Mouse (Mus musculus): Measurements from ENCODE around the gene Pogk.
A peak's percentile ranks its signal among the peaks of the same experiment; 100 is the strongest.

Pogk gene

DNA sequence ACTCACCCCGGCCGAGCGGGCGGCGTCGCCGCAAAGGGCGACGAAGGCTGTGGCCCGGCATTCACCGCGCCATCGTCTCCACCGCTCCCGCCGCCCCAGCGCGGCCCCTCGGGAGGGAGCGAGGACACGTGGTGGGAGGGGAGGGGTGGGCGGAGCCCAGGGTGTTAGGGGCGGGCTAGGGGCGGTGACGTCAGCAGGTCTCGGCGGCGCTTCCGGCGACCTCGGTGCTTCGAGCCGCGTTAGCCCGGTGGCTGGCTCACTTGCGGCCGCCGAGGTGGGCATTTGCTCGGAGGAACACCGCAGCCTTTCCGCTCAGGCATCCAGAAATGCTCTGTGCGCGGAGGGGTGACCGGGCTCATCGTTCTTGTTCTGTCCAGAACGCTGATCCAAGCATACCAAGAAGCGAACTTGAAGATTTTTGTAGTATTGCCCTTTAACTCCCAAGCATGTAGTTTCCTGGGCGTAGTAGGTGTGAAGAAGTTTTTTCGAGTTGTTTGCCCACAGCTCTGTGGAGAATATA lies at the start of gene Pogk:
Pogk (minus strand) TSS at position 163 of the 520 bp plus-strand sequence.
- DNase-seq (ENCODE audit: low spot score in 2 of 2), result peak; percentile 53 to 80

DNA sequence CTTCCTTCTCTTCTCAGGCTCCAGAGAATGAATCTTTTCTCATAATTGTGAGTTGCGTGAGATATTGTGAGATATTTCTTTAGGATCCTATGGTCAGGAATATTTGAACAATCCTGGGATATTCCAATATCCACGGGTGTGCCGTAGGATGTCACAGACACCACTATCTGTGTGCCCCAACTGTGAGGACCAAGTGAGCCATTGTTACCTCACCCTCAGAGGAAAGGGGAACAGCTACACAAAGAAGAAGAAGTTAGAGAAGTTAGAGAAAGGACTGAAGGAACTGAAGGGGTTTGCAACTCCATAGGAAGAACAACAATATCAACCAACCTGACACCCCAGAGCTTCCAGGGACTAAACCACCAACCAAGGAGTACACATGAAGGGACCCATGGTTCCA lies 32.3 kb upstream of the Pogk start:
- no peak for DNase-seq (ENCODE audit: low spot score in 2 of 2)

DNA sequence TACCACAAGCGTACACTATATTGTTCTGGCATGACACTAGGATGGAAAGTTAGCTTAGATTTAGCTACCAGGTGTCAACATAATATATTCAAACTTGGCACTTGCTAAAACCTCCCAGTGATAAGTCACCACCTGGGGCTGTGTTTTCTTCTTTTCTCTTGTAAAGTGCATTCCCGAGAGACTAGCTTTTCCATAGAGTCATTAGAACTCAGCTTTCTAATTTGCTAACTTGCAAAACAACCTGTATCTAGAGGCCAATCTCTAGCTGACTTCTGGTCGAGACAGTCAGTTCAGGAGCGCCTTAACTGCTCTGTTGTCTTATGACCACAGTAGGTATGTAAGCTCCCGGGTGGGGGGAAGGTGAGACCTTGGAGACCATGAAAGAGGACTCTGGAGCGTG lies 29.8 kb upstream of the Pogk start:
- DNase-seq (ENCODE audit: low spot score in 2 of 2), result no peak

DNA sequence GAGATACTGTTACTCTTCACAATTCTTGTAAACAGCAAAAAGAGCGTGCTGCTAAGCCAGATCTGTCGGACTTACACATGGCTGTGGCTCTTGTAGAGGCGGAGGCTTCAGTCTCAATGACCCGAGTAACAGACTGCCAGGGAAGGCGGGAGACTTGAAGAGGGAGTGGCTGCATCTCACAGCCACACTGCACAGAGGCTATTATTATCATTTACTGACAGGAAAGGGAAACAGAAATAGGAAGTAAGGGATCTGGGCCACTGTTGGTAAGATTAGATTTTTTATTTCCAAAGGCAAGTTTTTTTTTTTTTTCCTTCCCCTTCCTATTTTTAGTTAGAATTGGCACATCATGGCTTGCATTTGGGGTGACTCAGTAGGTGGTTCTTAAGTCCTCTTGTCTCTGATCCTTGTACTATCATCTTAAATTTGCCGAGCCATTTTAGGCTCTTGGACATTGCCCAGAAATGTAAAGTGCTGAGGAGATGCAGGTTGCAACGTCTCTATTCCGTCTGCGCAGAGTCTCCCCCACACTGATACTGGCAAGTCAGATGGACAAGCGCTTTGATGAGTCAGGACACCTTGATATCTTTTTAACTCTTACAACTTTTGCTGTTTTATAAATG lies 20.3 kb upstream of the Pogk start:
- DNase-seq (ENCODE audit: low spot score in 2 of 2), result no peak

DNA sequence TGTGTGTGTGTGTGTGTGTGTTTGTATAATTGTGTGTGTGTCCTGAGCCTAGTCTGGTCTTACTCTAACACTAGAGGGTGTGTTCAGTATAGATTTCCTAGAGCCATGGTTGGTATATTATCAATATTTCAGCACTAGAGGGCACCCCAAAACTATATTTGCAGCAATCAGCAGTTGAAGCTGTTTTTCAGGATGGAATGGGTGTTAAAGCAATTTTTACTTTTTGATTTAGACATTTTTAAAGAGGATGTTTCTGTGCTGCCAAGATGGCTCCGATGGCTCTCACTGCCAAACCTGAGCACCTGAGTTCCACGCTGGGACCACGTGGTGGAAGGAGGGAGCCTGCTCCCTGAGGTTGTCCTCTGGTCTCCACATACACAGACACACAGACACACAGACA lies 19.4 kb upstream of the Pogk start:
- DNase-seq (ENCODE audit: low spot score in 2 of 2), result no peak

DNA sequence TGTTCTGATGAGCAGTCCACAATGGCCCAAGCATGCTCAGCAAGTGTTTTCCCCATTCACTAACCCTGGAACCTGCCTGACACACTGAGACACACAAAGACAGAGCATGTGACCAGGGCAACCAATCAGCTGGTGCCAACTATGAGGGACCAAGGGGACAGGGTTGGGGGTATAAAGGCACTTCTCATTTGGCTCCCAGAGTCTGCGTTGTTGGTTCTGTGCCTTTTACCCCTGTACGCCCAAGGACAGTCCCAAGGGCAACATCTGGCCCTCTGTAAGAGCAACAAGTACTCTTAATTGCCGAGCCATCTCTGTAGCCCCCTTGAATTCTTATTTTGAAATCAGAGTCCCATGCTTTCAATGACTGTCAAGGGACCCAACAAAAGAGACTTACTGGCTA lies 2.6 kb upstream of the Pogk start:
- no peak for DNase-seq (ENCODE audit: low spot score in 2 of 2)

DNA sequence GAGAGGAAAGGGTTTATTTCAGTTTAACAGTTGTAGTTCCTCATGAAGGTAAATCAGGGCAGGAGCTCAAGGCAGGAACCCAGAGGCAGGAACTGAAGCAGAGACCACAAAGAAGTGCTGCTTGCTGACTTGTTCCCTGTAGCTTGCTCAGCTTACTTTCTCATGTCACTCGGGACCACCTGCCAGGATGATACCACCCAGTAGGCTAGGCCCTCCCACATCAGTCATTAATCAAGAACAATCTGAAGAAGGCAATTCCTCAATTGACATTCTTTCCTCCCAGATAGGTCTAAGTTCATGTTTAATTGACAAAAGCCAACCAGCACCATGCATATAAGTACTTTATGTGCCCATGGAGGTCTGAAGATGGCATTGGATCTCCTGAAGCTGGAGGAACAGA lies 1.9 kb upstream of the Pogk start:
- no peak for DNase-seq (ENCODE audit: low spot score in 2 of 2)

DNA sequence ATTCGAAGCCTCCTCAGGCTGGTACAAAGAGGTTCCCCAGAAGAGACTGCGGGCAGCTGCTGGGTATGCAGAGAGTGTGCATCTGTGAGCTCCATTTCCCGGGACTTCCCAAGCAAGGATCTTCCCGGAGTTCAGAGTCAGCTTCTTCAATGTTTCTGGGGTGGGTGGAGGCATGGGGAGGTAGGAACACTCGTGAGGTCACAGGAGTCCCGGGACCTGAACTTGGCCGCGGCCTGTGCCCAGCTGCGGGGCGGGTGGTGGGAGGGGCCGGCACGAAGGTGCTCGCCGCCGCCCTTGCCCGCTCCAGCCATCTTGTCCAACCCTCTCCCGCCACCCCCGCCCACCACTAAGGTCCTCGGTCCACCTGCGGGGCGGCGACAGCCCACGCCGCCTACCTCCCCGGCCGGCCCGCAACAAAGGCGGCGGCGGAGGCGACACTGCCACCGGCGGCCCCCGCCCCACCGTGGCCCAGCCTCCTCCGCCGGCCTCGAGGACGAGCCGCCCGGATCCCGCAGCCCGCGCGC lies 424 bp downstream of the Pogk start:
- DNase-seq (ENCODE audit: low spot score in 2 of 2), result peak in 1 of 2 experiments; percentile 38

DNA sequence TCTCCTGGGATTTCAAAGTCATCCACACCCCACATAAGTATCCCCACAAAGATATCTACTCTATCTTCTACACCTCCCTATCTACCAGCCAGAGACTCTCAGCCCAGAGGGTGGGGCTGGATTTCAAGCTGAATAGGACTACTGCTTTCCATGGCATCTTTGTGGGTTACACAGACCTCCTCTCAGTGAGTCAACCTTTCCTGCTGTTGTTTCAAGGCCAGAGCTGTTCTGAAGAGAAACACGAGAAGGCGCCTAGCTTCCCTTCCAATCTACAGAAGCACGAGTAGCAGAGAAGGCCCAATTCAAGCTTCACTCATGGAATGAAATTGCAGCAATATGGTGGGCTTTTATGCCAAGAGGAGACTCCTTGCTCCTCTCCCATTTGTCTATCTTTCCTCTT lies 5.8 kb downstream of the Pogk start:
- DNase-seq (ENCODE audit: low spot score in 2 of 2), result no peak

DNA sequence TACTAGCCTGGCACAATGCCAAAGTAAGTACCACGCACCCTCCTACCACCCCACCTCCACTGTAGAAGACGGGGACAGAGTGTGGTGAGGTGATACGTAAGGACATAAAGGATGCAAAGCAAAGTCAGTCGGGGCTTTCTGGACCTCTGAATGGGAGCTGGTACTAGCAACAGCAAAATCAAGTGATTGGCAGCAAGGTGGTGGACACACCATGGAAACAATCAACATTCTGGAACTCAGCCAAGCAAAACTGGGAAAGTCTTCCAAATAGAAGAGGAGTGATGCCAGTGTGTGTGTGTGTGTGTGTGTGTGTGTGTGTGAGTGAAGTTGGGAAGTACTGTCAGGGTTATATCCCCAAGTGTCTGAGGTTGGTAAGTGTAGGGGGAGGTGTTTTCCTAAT lies 7.7 kb downstream of the Pogk start:
- DNase-seq (ENCODE audit: low spot score in 2 of 2), result no peak

DNA sequence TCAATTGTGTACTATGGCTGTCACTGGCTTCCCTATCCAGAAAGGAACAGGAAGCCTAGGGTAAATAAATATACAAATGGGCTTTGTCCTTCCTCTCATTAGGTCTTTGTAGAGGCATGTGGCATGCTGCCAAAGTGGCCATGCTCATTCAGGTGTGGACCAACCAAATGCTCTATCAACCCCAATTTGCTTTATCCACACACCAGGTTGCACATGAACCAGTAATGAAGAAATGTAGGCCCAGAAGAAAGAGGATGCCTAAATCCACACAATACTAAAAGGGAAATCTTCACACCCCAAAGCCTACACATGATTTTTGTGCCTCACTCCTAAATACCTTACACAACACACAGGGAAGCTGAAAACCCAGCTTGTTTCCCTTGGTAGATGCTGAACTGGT lies 8.2 kb downstream of the Pogk start:
- DNase-seq (ENCODE audit: low spot score in 2 of 2), result no peak

DNA sequence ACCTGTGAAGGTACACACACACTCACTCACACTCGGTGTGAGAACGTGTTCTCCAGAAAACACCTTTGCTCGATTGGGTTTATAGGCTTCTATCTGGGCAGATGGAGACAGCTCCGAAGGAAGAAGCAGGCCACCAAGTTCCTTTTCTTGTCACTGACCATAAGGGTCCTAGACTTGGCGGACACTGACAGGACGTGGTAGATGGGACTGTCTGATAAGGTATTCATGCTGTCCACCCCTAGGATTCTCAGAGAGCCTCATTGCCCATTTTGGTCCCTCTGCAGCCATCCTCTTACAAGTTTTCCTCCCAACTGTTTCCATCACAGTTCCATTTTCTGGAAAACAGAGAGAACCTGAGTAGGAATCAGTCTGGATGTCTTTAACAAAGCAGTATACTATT lies 13.3 kb downstream of the Pogk start:
- DNase-seq (ENCODE audit: low spot score in 2 of 2), result no peak

DNA sequence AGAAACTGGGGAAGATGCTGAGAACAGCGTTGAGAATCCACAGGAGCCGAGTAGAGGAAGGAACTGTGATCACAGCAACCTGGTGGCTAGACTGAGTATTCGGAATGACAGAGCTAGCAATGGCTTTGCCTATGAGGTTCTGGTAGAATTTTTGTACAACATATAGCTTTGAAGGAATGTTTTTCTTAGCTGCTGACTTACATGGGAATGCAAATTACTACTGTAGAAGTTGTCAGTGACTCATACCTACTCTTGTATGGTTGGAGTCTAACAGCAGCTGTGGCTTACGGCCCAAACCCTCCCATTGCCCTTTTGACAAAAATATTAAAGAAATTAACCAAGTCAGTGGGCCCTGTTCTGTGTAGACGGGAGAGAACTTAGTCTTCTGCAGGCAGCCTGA lies 14.0 kb downstream of the Pogk start:
- DNase-seq (ENCODE audit: low spot score in 2 of 2), result no peak

DNA sequence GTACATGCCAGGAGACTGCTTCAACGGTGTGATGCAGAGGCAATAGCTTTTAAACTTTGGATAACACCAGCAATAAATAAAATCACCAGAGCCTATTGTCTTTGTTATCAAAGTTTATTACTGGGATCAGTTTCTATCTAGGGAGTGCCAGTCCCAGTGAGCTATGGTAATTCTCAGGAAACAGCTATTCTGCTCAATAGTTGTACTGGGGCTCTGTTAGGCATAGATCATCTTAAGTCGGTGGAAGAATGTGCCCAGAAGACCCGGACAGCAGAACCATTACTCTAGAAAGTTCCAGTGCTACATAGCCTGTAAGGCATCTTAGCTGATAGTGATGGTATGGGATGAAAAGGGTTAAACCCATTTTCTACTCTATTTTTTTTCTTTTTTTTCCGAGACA lies 14.9 kb downstream of the Pogk start:
- no peak for DNase-seq (ENCODE audit: low spot score in 2 of 2)

DNA sequence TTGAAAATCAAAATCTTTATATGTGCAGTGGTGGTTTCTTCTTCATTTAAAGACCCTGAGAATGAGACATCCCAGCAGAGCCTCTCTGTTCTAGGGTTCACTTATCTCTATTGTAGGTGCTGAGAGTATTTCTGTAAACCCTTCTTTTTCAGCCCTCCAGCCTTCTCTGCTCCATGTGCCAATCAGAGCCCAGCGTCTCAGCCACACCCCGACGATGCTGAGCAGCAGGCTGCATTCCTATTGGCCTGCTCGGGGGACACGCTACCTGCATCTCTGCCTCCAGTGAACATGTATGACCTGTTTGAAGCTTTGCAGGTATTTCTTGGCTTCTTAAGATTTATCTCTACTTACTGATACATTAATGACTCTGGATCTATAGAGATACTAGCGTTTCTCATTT lies 18.0 kb downstream of the Pogk start:
- DNase-seq (ENCODE audit: low spot score in 2 of 2), result no peak

DNA sequence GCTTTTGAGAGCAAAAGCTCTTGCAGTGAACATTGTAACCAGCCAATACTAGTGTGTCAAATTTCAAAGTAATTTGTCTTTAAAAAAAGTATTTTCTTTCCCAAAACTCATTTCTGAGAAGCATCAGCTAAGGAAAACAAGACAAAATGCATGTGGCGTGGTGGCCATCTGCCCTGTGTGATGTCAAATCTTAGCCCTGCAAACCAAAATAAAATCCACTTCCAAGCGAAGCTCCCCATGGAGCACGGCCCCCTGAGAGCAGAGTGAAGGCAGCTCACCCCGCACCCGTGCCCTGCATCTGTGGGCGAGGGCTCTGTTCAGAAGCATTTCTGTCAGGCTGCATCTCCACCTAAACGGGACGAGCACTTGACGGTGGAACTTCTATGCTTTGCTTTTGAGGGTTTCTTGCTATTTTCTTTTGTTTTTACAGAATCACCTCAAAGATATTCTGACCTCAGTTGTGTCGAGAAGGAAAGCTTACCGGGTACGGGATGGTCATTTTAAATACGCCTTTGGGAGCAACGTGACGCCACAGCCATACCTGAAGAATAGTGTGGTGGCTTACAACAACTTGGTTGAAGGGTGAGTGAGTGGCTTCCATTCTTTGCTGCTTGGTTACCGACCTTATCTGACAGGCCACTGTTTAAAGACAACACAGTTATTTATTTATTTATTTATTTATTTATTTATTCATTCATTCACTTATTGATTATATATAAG lies 20.1 kb downstream of the Pogk start:
- no peak for DNase-seq (ENCODE audit: low spot score in 2 of 2)

DNA sequence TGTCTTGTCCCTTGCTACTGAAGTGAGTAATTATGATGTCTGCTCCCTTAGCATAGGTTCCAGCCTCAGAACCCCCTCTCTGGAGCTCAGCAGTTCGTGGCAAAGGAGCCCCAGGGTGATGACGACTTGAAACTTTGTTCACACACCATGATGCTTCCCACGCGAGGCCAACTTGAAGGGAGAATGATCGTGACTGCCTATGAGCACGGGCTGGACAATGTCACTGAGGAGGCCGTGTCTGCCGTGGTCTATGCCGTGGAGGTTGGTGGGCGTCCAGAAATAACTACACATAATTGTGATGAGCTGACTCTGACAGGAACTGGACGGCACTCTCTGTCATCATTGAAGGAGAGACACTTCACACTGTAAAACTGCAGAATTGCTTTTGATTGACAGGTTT lies 21.2 kb downstream of the Pogk start:
- no peak for DNase-seq (ENCODE audit: low spot score in 2 of 2)

DNA sequence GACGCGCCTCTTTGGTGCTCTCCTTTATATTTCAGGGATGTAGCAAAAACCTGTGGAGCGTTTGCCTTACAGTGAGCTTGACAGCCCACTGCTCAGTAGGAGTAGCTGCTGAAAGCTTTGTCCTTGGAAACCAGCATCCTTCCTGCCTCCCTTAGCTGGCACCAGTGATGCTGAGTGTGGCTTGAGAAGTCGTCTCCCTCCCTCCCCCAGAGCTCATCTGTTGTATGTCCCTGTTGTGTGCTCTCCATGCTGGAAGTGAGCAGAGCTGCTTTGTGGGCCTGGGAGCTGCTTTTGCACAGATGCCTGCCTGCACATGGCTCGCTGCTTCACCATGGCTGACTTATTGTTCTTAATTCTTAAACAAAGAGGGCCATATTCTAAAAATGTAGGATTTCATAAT lies 24.2 kb downstream of the Pogk start:
- DNase-seq (ENCODE audit: low spot score in 2 of 2), result no peak

DNA sequence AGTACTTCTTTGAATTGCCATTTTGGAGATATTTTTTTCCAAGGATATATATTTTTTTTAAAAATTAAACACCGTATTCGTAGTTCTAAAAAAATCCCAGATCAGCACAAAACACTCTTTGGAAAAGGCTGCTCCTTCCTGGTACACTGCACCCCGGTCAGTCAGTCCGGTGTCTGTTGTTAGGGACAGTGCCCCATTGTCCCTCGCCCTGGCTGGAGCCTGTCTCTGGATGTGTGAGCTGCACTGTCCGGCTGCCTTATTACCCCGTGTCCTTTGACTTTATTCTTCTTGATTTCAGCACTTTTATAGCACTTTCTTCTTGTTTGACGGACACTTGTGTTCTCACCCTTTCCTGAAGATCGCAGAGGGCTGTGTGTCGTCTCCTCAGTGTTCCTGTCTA lies 25.0 kb downstream of the Pogk start:
- no peak for DNase-seq (ENCODE audit: low spot score in 2 of 2)

DNA sequence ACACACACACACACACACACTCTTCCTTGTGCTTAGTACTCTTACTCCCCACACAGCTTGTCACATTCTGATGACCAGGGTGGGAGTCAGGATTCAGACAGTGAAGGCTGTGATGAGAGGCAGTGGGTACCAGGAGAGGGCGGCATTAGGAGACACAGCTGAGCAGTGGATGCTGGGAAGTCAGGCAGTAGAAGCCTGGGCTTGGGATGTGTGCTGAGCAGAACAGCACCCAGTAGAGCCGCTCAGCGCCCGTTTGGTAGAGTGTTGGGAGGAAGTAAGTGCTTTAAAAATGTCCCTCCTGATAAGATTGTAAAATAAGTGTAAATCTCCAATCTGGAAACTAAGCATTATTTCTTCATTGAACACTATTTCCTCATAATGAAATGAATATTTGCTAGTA lies 27.0 kb downstream of the Pogk start:
- no peak for DNase-seq (ENCODE audit: low spot score in 2 of 2)

DNA sequence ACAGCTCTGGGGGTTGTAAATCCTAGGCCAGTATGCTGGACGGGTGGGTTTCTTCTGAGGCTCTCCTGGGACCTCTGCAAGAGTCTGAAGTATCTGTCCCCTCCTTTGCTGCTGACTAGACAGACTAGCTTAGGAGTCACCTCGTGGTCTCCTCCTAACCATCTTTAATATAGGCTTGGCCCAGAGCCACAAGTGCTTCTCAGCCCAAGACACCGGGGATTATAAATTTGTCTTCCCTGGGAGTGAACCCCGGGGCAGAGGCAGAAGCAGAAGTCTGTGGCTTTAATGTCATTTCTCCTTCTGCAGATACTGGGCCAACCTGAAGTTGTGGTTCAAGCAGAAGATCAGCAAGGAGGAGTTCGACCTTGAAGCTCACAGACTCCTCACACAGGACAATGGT lies 27.8 kb downstream of the Pogk start:
- DNase-seq (ENCODE audit: low spot score in 2 of 2), result no peak

DNA sequence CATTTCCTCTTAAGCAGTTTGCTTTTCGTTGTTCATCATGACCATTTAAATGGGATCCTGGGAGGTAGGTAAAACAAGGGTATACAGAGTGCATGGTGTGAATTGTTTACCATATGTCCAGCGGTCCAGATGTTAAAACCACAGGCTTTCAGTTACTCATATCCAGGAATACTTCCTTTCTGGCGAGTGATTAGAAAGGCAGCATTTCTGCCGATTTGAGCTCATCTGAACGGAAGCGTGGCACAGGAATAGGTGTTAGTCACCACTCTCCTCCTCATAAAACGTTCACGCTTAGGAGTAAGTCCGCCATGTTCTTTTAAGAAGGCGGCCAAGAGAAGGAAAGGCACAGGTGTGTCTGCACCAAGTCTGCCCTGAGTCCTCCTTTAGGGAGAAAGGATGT lies 28.3 kb downstream of the Pogk start:
- no peak for DNase-seq (ENCODE audit: low spot score in 2 of 2)

DNA sequence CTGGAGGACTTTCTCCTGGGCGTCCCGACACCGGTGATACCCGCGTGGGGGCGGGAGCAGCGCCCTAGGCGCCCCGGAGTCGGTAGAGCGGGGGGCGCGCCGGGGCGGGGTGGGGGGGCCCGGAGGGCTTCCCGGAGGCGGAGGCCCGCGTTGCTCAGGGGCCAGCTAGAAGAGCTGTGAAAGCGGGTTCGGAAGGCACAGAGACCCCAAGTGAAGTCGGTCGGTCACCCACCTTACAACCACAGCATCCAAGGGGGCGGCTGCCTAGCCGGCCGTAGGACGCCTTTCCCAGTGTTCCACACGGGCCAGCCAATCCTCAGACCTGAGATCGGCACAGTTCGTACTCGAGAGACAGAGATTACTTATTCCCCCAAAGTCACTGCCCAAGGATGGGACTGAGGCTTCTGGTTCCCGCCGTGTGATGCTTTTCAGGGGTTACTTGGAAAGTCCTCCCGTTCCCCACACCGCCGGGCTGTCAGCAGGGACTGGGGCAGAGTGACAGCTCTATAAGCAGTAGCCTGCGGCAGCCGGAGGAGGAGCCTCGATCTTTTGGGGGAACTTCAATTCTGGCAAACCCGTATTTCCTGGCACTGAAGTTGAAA lies 29.9 kb downstream of the Pogk start:
- peak; percentile 75 to 77 for DNase-seq (ENCODE audit: low spot score in 2 of 2)
